Mouse (Mus musculus): Measurements from ENCODE around the gene Nat8f6.
"Not testable (repeated sequence)": the region's sequence is repeated elsewhere in the genome, so short reads cannot be mapped to it uniquely, and the experiment has no call there.

DNA sequence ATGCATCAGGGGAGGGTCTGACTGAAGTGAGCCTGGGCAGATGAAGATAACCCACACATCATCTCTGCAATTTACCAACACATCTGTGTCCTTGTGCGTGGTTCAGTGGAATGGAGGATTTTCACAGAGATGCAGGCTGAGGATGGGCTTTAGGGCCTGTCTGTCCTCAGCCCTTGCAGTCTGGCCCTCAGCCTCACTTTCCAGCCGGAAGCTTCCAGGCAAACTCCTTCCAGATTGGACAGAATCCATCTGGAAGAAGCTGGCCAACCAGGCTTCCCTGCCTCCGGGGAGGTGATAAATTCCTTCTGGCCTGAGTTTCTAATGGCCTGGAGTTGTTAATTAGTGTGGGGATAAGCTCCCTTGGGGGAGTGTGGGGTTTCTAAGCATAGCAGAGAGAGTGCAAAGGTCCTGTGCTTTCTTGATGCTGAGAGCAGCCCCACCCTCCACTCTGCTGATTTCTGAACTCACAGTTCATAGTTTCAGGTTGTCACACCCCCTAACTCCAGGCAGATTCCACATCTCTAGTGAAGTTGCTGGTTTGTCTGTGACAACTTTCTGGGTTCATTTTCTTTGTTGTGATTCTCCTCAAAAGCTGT lies 9.7 kb downstream of the Nat8f6 start:
- TF ChIP-seq CTCF, EP300 (IDR thresholded peaks at IDR 0.05; ENCODE audit: low read depth): not testable (repeated sequence)

All from liver, postnatal 0 days (tissue).